Mouse (Mus musculus): ENCODE measurements around the gene Tedc1. TPM values are rescaled to one million over a fixed set of nuclear protein-coding genes. Genes with fewer than 3 reads are reported as not detected.

Tedc1 gene
- polyA plus RNA-seq, 1 experiment from 2014 or later = 6.8 TPM

- Histone ChIP-seq H3K4me3 (ENCODE audit: low read depth, low read length) (no peak overlapping the region), H3K4me2 (replicated peaks; ENCODE audit: low read depth) (no peak overlapping the region), H3K36me3 (ENCODE audit: control insufficient read depth, insufficient read depth) (no peaks in the 10 kb centered on the region), H3K4me1 (replicated peaks; ENCODE audit: control insufficient read depth, insufficient read depth, low read length) (no peaks in the 10 kb centered on the region), H3K9me3 (ENCODE audit: control insufficient read depth) (no peaks in the 10 kb centered on the region), H3K27ac (ENCODE audit: low read depth, low read length) (no peak overlapping the region), H3K27me3 (replicated peaks; ENCODE audit: control insufficient read depth, insufficient read depth, low read length) (no peaks in the 10 kb centered on the region), H3K9ac (ENCODE audit: low read depth, low read length) (no peak overlapping the region)
- 92% methylated on average over 4 of the region's 4 CpGs for WGBS
- TF ChIP-seq CTCF (IDR thresholded peaks at IDR 0.05; ENCODE audit: low read depth) = no peak
- no peak for ATAC-seq
These were observed 45.1 kb downstream of the Tedc1 start for GRCm38 (mm10) chr12:113201301-113201700.

- no peaks in the 10 kb centered on the region for H3K36me3 ChIP-seq (ENCODE audit: control insufficient read depth, insufficient read depth)
- no peak overlapping the region for H3K4me2 ChIP-seq (replicated peaks; ENCODE audit: low read depth)
- no peak overlapping the region for H3K4me3 ChIP-seq (ENCODE audit: low read depth, low read length)
- H3K27me3 ChIP-seq (replicated peaks; ENCODE audit: control insufficient read depth, insufficient read depth, low read length) = no peaks in the 10 kb centered on the region
- no peaks in the 10 kb centered on the region for H3K9me3 ChIP-seq (ENCODE audit: control insufficient read depth)
- no peak for ATAC-seq
- no peak for TF ChIP-seq CTCF (IDR thresholded peaks at IDR 0.05; ENCODE audit: low read depth)
- no peak overlapping the region for H3K9ac ChIP-seq (ENCODE audit: low read depth, low read length)
- no peaks in the 10 kb centered on the region for H3K4me1 ChIP-seq (replicated peaks; ENCODE audit: control insufficient read depth, insufficient read depth, low read length)
- no peak overlapping the region for H3K27ac ChIP-seq (ENCODE audit: low read depth, low read length)
These were observed 45.8 kb downstream of the Tedc1 start for GRCm38 (mm10) chr12:113202008-113202407.

- Histone ChIP-seq H3K27ac (ENCODE audit: low read depth, low read length) (no peak overlapping the region), H3K4me2 (replicated peaks; ENCODE audit: low read depth) (no peak overlapping the region), H3K9me3 (ENCODE audit: control insufficient read depth) (no peaks in the 10 kb centered on the region), H3K9ac (ENCODE audit: low read depth, low read length) (no peak overlapping the region), H3K27me3 (replicated peaks; ENCODE audit: control insufficient read depth, insufficient read depth, low read length) (no peaks in the 10 kb centered on the region), H3K4me1 (replicated peaks; ENCODE audit: control insufficient read depth, insufficient read depth, low read length) (no peaks in the 10 kb centered on the region), H3K36me3 (ENCODE audit: control insufficient read depth, insufficient read depth) (no peaks in the 10 kb centered on the region), H3K4me3 (ENCODE audit: low read depth, low read length) (no peak overlapping the region)
- no peak for TF ChIP-seq CTCF (IDR thresholded peaks at IDR 0.05; ENCODE audit: low read depth)
- ATAC-seq = no peak
- 81% methylated on average over 7 of the region's 7 CpGs for WGBS
These were observed 47.3 kb downstream of the Tedc1 start for GRCm38 (mm10) chr12:113203522-113203921.

GRCm38 (mm10) chr12:113205251-113205942 is 49.2 kb downstream of the Tedc1 start:
- no peak overlapping the region for H3K4me2 ChIP-seq (replicated peaks; ENCODE audit: low read depth)
- H3K4me3 ChIP-seq (ENCODE audit: low read depth, low read length) = no peak overlapping the region
- H3K9me3 ChIP-seq (ENCODE audit: control insufficient read depth) = no peaks in the 10 kb centered on the region
- H3K36me3 ChIP-seq (ENCODE audit: control insufficient read depth, insufficient read depth) = no peaks in the 10 kb centered on the region
- no peaks in the 10 kb centered on the region for H3K27me3 ChIP-seq (replicated peaks; ENCODE audit: control insufficient read depth, insufficient read depth, low read length)
- no peak overlapping the region for H3K27ac ChIP-seq (ENCODE audit: low read depth, low read length)
- no peak overlapping the region for H3K9ac ChIP-seq (ENCODE audit: low read depth, low read length)
- peak; percentile 46 for TF ChIP-seq CTCF (IDR thresholded peaks at IDR 0.05; ENCODE audit: low read depth)
- 83% methylated on average over 7 of the region's 7 CpGs for WGBS
- H3K4me1 ChIP-seq (replicated peaks; ENCODE audit: control insufficient read depth, insufficient read depth, low read length) = no peaks in the 10 kb centered on the region
- ATAC-seq = no peak

- H3K36me3 ChIP-seq (ENCODE audit: control insufficient read depth, insufficient read depth) = no peaks in the 10 kb centered on the region
- H3K4me1 ChIP-seq (replicated peaks; ENCODE audit: control insufficient read depth, insufficient read depth, low read length) = no peaks in the 10 kb centered on the region
- no peak overlapping the region for H3K4me2 ChIP-seq (replicated peaks; ENCODE audit: low read depth)
- ATAC-seq = no peak
- no peaks in the 10 kb centered on the region for H3K9me3 ChIP-seq (ENCODE audit: control insufficient read depth)
- TF ChIP-seq CTCF (IDR thresholded peaks at IDR 0.05; ENCODE audit: low read depth) = no peak
- H3K4me3 ChIP-seq (ENCODE audit: low read depth, low read length) = no peak overlapping the region
- WGBS = 80% methylated on average over 6 of the region's 6 CpGs
- H3K27me3 ChIP-seq (replicated peaks; ENCODE audit: control insufficient read depth, insufficient read depth, low read length) = no peaks in the 10 kb centered on the region
- H3K27ac ChIP-seq (ENCODE audit: low read depth, low read length) = no peak overlapping the region
- no peak overlapping the region for H3K9ac ChIP-seq (ENCODE audit: low read depth, low read length)
These were observed 51.5 kb downstream of the Tedc1 start for GRCm38 (mm10) chr12:113207737-113208136.

GRCm38 (mm10) chr12:113210586-113211378 is 54.6 kb downstream of the Tedc1 start:
- no peaks in the 10 kb centered on the region for H3K9me3 ChIP-seq (ENCODE audit: control insufficient read depth)
- H3K4me1 ChIP-seq (replicated peaks; ENCODE audit: control insufficient read depth, insufficient read depth, low read length) = no peaks in the 10 kb centered on the region
- no peaks in the 10 kb centered on the region for H3K27me3 ChIP-seq (replicated peaks; ENCODE audit: control insufficient read depth, insufficient read depth, low read length)
- H3K27ac ChIP-seq (ENCODE audit: low read depth, low read length) = no peak overlapping the region
- ATAC-seq = no peak
- no peaks in the 10 kb centered on the region for H3K36me3 ChIP-seq (ENCODE audit: control insufficient read depth, insufficient read depth)
- H3K4me2 ChIP-seq (replicated peaks; ENCODE audit: low read depth) = no peak overlapping the region
- H3K9ac ChIP-seq (ENCODE audit: low read depth, low read length) = no peak overlapping the region
- H3K4me3 ChIP-seq (ENCODE audit: low read depth, low read length) = no peak overlapping the region
- TF ChIP-seq CTCF (IDR thresholded peaks at IDR 0.05; ENCODE audit: low read depth) = no peak
- WGBS = 85% methylated on average over 17 of the region's 17 CpGs
